Mouse (Mus musculus) hindbrain, embryonic 10.5 days (tissue): ENCODE measurements around the gene Gnas. TPM values are rescaled to one million over a fixed set of nuclear protein-coding genes. Genes with fewer than 3 reads are reported as not detected.

Source experiments
- DNase-seq: peaks from one replicate; pipeline ENCODE4 v3.0.0-alpha.2; 2017; ENCODE audit warnings: low spot score
- H3K27ac ChIP-seq: fragments of 300-500 bp; sonication (generic); 2 replicates; pipeline ENCODE4 v1.5.1; 2016; ENCODE audit warnings: mild to moderate bottlenecking, moderate library complexity
- H3K27me3 ChIP-seq: fragments of 300-500 bp; sonication (generic); 2 replicates; pipeline ENCODE4 v1.6.1; 2016; ENCODE audit warnings: mild to moderate bottlenecking; ENCODE audit not compliant: poor library complexity, insufficient read depth, severe bottlenecking
- H3K36me3 ChIP-seq: fragments of 300-500 bp; sonication (generic); 2 replicates; pipeline ENCODE4 v1.6.1; 2016; ENCODE audit warnings: mild to moderate bottlenecking, moderate library complexity
- H3K4me1 ChIP-seq: fragments of 300-500 bp; sonication (generic); replicated peaks from 2 replicates; pipeline ENCODE4 v1.6.1; 2016; ENCODE audit warnings: mild to moderate bottlenecking
- H3K4me3 ChIP-seq: fragments of 300-500 bp; sonication (generic); 2 replicates; pipeline ENCODE4 v1.5.1; 2016; ENCODE audit warnings: mild to moderate bottlenecking, moderate library complexity
- H3K9me3 ChIP-seq: fragments of 300-500 bp; sonication (generic); 2 replicates; pipeline ENCODE4 v1.6.1; 2016; ENCODE audit warnings: mild to moderate bottlenecking, moderate library complexity
- WGBS: fragments of 180-500 bp; shearing (Covaris S2); methylation state at CpG from one replicate; pipeline ENCODE4 v1.1.7; 2016; 5-methylcytosine and 5-hydroxymethylcytosine counted together
- polyA plus RNA-seq: library from polyadenylated mRNA; unstranded; fragments of >200 nt; fragmentation: Nextera tagmentation; extraction: Ambion mirVana; gene quantifications from 2 replicates; pipeline ENCODE4 v1.2.1, GENCODE M21; 2016

The Gnas gene
- 1,166 and 1,270 TPM in 2 replicates for polyA plus RNA-seq

DNA sequence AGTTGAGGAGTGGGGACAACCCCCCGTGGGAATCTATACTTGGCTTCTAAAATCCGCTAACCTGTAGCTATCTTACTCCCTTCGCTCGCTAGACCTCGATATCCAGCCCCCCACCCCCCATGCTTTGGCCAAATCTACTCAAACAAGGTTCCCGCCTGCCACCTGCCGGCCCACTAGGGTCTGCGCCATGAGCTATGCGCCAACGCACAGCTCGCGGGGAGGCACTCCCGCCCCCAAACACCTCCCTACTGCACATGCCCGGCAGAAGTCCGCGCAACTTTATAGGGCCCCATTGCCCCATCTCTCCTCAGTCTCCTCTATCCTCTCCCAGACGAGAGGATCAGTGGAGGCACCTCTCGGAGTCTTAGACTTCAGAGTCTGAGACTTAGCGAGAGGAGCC is at the start of gene Gnas:
Gnas (plus strand) TSS at position 310 of the 400 bp plus-strand sequence.
- peaks cover 35% of the 10 kb centered on the region; the same call in 1 of the 2 replicates for H3K4me1 ChIP-seq
- peaks cover 36% of the 10 kb centered on the region for H3K9me3 ChIP-seq
- peak within 1 kb of the TSS; percentile 48 for H3K4me3 ChIP-seq
- no peak within 1 kb of the TSS for H3K27ac ChIP-seq
- peak; percentile 67 for DNase-seq
- WGBS: 54% methylated on average over 19 of the region's 19 CpGs
- H3K27me3 ChIP-seq: peaks cover 50% of the 10 kb centered on the region
- H3K36me3 ChIP-seq: peaks cover 100% of the 10 kb centered on the region

DNA sequence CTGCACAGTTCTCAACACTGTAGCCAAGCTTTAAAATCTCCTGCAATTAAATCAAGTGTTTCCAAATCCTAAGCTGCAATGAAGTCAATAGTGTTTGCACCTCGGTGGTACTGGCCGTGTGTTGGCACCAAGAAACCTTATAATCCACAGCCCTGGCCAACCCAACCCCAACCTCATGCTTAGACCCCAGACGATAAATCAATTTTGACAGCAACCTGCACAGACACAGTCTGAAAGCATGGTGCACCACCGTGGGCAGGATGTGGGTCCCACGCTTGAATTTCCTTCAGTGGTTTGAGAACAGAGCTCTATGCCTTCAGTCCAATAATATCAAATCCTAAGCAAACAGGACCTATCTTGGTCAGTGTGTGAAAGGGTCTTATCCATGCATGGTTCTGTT is 41.7 kb upstream of the Gnas start:
- 93% methylated on average over 5 of the region's 5 CpGs for WGBS
- no peak for DNase-seq
- H3K9me3 ChIP-seq: no peaks in the 10 kb centered on the region
- no peaks in the 10 kb centered on the region for H3K27me3 ChIP-seq
- H3K36me3 ChIP-seq: no peaks in the 10 kb centered on the region
- H3K4me3 ChIP-seq: no peak overlapping the region
- no peak overlapping the region for H3K27ac ChIP-seq
- no peaks in the 10 kb centered on the region for H3K4me1 ChIP-seq

DNA sequence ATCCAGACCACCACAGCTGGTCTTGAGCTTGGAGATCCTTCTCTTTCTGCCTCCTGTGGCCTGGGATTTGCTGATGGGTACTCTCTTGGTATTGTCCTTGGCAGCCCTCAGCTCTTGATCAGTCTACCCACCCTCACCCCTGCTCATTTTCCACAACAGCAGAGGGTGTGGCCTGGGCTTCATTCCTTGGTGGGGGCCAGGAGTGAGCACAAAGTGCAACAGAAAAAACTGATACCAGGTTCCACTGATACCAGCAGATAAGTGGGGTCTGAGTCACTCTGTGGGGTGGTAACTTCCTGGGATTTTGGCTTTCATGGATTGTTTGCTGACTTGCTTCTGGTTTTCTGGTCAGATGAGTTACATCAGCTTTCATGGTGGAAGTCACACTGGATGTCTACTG is 32.2 kb upstream of the Gnas start:
- no peak overlapping the region for H3K4me3 ChIP-seq
- no peaks in the 10 kb centered on the region for H3K36me3 ChIP-seq
- peaks cover 3% of the 10 kb centered on the region for H3K27me3 ChIP-seq
- no peaks in the 10 kb centered on the region for H3K9me3 ChIP-seq
- DNase-seq: no peak
- peaks cover 10% of the 10 kb centered on the region for H3K4me1 ChIP-seq
- no peak overlapping the region for H3K27ac ChIP-seq

DNA sequence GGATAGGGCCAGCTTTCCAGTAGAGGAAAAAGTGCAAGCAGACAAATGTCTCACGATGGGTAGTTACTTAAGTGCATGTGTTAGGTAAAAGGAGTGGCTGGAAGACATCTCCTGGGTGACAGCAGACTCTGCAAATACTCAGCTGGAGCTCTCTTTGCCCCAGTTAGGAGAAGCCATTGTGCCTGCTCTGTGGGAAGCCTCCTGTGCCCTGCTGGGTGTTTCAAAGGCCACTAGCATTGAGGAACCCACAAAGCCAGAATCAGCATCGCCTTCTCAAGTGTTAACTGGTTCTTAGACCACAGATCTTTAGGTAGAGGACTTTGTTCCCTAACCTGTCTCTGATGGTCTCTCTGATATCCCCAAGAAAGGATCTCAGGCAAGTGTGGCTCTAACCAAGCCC is 26.8 kb upstream of the Gnas start:
- Histone ChIP-seq H3K27me3 (peaks cover 3% of the 10 kb centered on the region), H3K9me3 (no peaks in the 10 kb centered on the region), H3K27ac (no peak overlapping the region), H3K4me1 (peaks cover 62% of the 10 kb centered on the region), H3K36me3 (no peaks in the 10 kb centered on the region), H3K4me3 (no peak overlapping the region)
- WGBS: 16% methylated on average over 2 of the region's 2 CpGs
- no peak for DNase-seq

DNA sequence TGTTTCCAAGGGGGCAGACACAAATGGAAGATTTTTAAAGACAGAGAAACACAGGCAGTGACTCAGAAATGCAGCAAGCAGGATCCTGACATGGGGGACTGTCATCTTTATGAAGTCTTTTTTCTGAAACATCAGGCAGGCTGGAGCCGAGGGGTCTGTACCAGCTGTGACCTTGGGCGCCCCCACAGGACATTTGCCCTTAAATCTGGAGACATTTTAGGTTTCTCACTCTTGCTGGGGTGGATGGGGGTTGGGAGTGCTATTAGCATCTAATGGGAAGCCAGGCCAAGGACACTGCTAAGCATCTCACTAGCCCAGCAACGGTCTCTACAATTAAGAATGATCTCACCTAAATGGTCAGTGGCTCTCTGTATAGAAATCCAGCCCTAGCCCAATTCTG is 24.1 kb upstream of the Gnas start:
- peaks cover 3% of the 10 kb centered on the region for H3K27me3 ChIP-seq
- H3K9me3 ChIP-seq: no peaks in the 10 kb centered on the region
- 13% methylated on average over 3 of the region's 3 CpGs for WGBS
- DNase-seq: peak; percentile 34
- peaks cover 67% of the 10 kb centered on the region for H3K4me1 ChIP-seq
- H3K27ac ChIP-seq: peak overlapping the region; percentile 59
- H3K4me3 ChIP-seq: no peak overlapping the region
- H3K36me3 ChIP-seq: 0 out of 2 replicates have a peak, but pooled peaks cover 9% of the 10 kb centered on the region

DNA sequence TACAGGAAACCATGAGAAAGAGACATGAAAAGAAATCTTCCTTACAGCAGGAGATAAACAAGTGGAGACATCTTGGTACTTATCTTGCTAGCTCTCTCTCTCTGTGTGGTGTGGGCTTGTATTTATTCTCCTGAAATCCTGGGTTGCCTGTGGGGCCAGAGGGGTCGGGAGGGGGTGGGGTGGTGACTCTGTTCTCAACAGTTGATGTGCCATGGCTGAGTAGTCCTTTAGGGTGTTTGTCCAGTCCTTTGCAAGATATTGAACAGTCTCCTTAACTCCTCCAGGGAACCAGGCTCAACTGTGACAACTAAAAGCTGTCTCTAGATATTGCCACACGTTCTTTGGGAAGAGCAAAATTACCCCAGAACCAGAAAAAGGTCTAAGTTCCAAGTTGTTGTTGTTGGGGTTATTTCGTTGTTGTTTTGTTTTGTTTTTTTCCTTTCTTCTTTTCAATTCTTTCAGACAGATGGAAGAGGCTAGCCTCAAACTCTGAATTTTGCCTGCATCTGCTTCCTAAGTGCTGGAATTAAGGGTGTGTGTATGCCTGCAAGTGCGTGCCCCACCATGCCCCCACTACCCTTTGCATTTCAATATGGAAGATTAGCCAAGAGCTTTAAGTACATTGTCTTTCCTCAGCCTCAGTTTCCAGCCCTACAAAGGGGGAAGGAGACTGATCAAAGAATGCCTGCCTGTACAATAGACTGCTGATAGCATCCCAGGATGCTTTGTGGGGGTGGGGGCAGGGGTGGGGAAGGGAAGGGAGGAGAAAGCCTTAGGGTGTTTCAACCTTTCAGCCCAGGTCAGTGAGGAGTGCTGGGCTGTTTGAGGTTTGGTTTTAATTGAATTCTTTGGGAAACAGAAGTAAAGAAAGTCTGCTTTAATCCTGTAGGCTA is 23.0 kb upstream of the Gnas start:
- Histone ChIP-seq H3K27me3 (no peaks in the 10 kb centered on the region; the same call in 1 of the 2 replicates), H3K36me3 (peaks cover 20% of the 10 kb centered on the region; the same call in 1 of the 2 replicates), H3K9me3 (no peaks in the 10 kb centered on the region), H3K4me1 (peaks cover 57% of the 10 kb centered on the region), H3K27ac (peak overlapping the region; percentile 64), H3K4me3 (no peak overlapping the region)
- 13% methylated on average over 4 of the region's 4 CpGs for WGBS
- no peak for DNase-seq

DNA sequence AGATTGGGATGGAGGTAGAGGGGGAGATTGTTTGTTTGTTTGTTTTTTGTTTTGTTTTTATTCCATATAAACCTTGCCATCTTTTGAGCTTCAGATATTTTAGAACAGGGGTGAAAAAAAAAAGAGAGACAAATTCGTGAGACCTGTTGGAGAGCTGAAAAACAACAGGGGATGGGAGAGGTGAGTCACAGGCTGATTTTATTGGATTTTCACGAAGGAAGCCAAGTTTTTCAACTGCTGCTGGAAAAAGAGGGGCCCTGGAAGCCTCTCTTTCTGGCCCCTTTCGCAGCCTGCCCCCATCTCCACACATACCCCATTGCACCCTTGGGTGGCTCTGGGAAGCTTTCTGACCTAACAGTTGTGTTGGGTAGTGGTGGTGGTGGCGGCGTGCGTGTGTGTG is 22.3 kb upstream of the Gnas start:
- no peak for DNase-seq
- peak overlapping the region; percentile 64; the same call in 1 of the 2 replicates for H3K27ac ChIP-seq
- H3K4me3 ChIP-seq: no peak overlapping the region
- 55% methylated on average over 6 of the region's 6 CpGs for WGBS
- H3K36me3 ChIP-seq: peaks cover 27% of the 10 kb centered on the region
- H3K4me1 ChIP-seq: peaks cover 57% of the 10 kb centered on the region
- H3K27me3 ChIP-seq: no peaks in the 10 kb centered on the region; the same call in 1 of the 2 replicates
- H3K9me3 ChIP-seq: no peaks in the 10 kb centered on the region

DNA sequence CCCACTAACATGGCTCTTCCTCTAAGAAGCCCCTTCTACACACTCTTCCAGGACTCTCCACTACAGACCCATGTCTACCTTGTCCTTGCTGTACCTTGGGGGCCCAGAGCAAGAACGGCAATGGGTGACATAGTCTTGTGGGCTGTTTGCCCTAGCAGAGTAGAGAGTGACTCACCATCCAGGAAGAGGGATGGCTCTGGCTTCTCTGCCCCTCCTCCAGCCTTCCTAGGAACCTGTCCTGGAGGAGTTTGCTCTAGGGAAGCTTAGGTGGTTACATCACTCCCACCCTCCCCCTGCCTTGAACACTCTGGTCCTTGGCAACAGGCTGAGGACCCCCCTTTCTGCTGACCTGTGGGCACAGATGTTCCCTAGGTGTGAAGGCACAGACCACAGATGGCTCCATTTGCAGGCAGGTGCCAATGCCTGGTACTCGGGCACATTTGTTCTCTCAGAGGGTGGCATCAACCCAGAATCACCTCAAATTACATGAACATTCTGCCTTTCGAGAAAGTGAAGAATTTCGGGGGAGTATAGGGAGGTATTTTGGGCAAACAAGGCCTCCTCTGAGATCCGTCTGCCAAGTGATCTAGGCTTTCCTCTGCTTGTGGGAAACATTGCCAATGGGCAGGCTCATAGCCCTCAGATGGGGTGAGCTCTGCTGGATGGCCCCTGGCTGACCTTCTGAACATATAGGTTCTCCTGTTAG is 20.9 kb upstream of the Gnas start:
- no peak for DNase-seq
- WGBS: 83% methylated on average over 5 of the region's 5 CpGs
- H3K36me3 ChIP-seq: peaks cover 41% of the 10 kb centered on the region

DNA sequence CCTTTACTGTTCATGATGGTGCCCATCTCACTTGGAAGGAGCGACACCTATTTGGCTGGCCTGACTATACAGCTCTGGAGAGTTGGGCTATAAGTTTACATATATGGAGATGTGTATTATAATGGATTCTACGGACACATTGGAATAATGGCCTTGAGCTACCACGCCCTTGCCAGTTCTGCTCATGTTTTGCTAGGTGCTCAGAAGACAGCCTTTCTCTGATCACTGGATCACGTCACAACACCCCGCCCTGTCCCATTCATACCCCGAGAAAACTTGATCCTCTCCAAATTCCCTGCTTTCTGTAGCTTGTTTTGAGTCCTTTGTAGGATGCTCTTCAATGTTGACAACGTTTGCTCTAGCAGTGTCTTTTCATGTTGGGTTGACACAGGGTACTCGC is 19.9 kb upstream of the Gnas start:
- Histone ChIP-seq H3K27ac (no peak overlapping the region), H3K27me3 (no peaks in the 10 kb centered on the region), H3K36me3 (peaks cover 51% of the 10 kb centered on the region), H3K4me3 (no peak overlapping the region), H3K9me3 (no peaks in the 10 kb centered on the region), H3K4me1 (peaks cover 36% of the 10 kb centered on the region)
- 83% methylated on average over 8 of the region's 8 CpGs for WGBS
- no peak for DNase-seq

More for the DNA sequence above, 20.9 kb upstream of the Gnas start:
- Histone ChIP-seq H3K27ac (no peak overlapping the region), H3K9me3 (no peaks in the 10 kb centered on the region), H3K4me1 (peaks cover 46% of the 10 kb centered on the region), H3K27me3 (no peaks in the 10 kb centered on the region), H3K4me3 (no peak overlapping the region)

DNA sequence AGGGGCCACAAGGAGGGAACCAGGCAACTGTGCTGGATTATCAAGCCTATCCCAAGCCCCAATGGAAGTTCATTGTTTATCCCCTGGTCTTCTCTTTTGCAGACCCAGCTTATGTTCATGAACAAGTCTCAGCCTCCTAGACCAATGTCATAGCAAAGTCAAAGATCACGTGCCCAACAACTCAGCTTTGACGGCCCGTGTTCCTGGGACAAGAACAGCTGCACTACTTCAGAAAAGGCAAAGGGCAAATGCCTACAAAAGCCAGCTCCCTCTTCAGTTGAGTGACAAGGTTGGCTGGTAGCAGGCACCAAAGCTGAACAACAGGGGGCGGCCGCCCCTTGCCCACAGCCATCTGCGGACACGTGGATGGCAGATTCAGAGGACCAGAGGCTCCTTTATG is 13.7 kb upstream of the Gnas start:
- DNase-seq: no peak
- no peaks in the 10 kb centered on the region for H3K27me3 ChIP-seq
- WGBS: 84% methylated on average over 7 of the region's 7 CpGs
- H3K36me3 ChIP-seq: peaks cover 96% of the 10 kb centered on the region
- H3K4me1 ChIP-seq: 0 out of 2 replicates have a peak, but pooled peaks cover 7% of the 10 kb centered on the region
- H3K4me3 ChIP-seq: no peak overlapping the region
- no peaks in the 10 kb centered on the region for H3K9me3 ChIP-seq
- no peak overlapping the region for H3K27ac ChIP-seq

DNA sequence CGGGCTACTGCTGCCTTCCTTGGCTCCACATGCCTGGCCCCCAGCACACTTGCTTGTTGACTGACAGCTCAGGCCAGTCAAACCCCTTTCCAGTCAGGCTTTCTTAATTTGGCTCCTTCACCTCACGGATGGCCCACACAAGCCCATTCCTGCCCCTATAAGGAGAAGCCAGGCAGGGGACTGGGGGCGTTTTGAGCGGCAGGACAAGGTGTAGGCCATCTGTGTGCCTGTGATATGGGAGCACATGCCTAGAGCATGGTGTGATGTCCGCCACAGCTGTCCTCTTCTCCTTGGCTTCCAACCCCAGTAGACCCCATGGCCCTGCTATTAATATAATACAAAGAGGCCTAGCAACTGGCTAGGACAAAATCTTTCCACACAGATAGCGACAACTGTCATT is 12.7 kb upstream of the Gnas start:
- Histone ChIP-seq H3K27me3 (no peaks in the 10 kb centered on the region), H3K27ac (no peak overlapping the region), H3K9me3 (no peaks in the 10 kb centered on the region), H3K4me3 (no peak overlapping the region), H3K4me1 (0 out of 2 replicates have a peak, but pooled peaks cover 7% of the 10 kb centered on the region), H3K36me3 (peaks cover 91% of the 10 kb centered on the region)
- DNase-seq: no peak
- WGBS: 85% methylated on average over 6 of the region's 6 CpGs

DNA sequence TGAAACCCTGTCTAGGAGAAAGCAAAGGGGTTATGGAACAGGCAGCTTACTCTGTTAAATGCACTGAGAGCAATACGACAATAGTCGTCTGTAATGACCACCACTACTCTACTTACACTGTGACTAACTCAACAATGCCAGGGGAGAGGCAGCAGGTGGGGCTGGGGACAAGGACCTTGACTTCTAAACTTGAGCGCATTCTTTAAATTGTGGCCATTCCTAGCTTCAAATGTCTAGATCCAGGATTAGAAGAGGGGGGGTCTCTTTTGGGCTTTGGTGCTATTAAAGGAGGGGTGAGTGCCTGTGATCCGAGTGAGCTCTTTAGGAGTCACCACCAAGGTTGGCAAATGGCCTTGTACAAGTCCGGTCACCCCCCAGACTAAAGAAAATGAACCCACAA is 11.0 kb upstream of the Gnas start:
- 92% methylated on average over 5 of the region's 5 CpGs for WGBS
- 0 out of 2 replicates have a peak, but pooled peaks cover 7% of the 10 kb centered on the region for H3K4me1 ChIP-seq
- DNase-seq: no peak
- no peaks in the 10 kb centered on the region for H3K9me3 ChIP-seq
- no peak overlapping the region for H3K27ac ChIP-seq
- H3K36me3 ChIP-seq: peaks cover 87% of the 10 kb centered on the region
- no peak overlapping the region for H3K4me3 ChIP-seq
- H3K27me3 ChIP-seq: no peaks in the 10 kb centered on the region

DNA sequence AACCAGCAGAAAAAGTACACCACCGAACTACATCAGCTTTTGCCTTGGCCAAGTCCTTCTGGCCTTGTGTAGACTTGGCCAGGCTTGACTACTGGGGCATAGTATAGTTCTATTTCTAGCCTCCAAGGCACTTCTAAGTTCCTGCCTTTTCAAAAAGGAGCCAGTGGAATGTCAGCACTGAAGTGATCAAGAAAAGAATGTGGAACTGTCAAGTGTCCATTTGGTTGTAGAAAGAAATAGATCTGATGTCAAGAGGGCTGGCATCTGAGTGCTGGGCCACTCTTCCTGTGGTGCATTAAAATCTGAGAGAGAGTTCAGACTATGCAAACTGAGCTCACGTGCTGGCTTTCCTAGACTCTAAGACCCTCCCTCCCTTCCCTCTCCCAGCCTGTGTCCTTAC is 10.2 kb upstream of the Gnas start:
- DNase-seq: no peak
- WGBS: 84% methylated on average over 2 of the region's 2 CpGs
- H3K36me3 ChIP-seq: peaks cover 85% of the 10 kb centered on the region

More for the DNA sequence above, 10.2 kb upstream of the Gnas start:
- Histone ChIP-seq H3K27me3 (no peaks in the 10 kb centered on the region), H3K9me3 (no peaks in the 10 kb centered on the region), H3K4me3 (no peak overlapping the region), H3K4me1 (0 out of 2 replicates have a peak, but pooled peaks cover 7% of the 10 kb centered on the region), H3K27ac (no peak overlapping the region)
